Mouse (Mus musculus): ENCODE measurements around the gene Mknk2. TPM values are rescaled to one million over a fixed set of nuclear protein-coding genes. Genes with fewer than 3 reads are reported as not detected.

Mknk2 gene
- polyA plus RNA-seq, 1 experiment: 606 TPM

DNA sequence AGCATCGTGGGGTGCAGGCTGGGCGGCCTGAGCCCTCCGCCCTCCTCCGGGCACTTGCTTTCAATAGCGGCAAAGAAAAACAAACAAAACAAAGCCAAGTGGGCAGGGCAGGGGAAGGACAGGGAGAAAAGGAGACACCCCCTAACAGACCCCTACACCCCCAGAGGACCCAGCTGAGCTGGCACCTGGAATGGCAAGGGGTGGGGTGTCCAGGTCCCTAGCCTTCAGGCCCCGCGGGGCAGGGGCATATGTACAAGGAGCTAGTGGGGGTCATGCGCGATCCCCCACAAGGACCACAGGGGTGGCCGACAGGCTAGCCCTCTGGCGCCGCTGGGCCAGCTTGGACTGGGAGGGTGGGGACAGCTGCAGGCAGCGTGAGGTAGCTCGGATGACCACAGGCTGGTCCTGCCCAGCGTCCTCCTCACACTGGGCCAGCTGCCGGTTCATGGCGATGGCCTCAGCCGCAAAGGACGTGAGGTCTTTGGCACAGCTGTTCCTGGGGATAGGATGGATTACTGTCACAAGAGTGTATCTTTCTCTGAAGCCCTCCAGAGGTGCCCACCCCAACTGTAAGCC, 11.0 kb downstream of the Mknk2 start:
- H3K27me3 ChIP-seq (ENCODE audit: control insufficient read depth, insufficient read depth, low read length): no peaks in the 10 kb centered on the region
- no peak overlapping the region for H3K27ac ChIP-seq (ENCODE audit: control insufficient read depth, insufficient read depth, low read length)
- DNase-seq: no peak
- H3K4me3 ChIP-seq (ENCODE audit: control insufficient read depth, insufficient read depth, low read length): no peak overlapping the region
- H3K4me1 ChIP-seq (replicated peaks; ENCODE audit: control insufficient read depth, insufficient read depth, low read length): peaks cover 49% of the 10 kb centered on the region
- TF ChIP-seq POLR2A (IDR thresholded peaks at IDR 0.05; ENCODE audit: control insufficient read depth, extremely low read depth, insufficient read depth, low read length, poor library complexity) (no peak), CTCF (IDR thresholded peaks at IDR 0.05; ENCODE audit: borderline replicate concordance, control insufficient read depth, extremely low read depth, insufficient read depth, low read length, poor library complexity) (no peak)
- peaks cover 66% of the 10 kb centered on the region for H3K36me3 ChIP-seq (ENCODE audit: control insufficient read depth, insufficient read depth, low read length)
- 97% methylated on average over 19 of the region's 19 CpGs for WGBS

DNA sequence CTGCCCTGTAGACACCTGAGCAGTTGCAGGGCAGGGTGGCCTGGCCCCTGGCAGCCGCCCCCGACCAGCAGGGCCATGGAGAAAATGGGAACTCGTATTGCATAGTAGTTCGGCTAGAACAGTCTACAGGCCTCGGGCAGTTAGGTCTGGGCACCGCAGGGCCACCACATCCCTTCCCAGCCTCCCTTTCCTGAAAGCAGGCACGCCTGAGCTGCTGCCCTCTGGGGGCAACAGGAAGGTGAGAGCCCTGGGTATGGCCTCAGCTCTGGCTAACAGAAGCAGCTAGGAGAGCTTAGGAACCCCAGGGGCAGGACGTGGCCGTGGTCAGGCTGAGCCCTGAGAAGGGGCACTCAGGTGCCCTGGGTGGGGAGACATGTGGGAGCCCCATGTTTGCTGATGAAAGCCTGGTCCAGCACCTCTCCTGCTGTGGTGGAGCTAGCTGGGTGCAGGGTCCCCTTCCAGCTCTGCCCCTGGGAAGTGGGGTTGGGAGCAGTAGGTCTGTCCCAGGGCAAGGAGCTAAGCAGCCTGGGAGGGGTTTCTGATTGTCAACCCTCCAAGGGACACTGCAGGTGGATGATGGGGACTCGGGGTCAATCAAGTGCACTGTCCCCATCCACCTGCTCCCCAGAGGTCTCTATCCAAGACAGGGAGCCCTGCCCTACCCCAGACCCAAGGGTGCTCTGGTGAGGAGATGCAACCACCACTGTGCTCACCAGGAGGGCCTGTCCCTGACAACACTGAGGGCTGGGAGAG, 11.8 kb downstream of the Mknk2 start:
- 57% methylated on average over 10 of the region's 10 CpGs for WGBS
- peaks cover 42% of the 10 kb centered on the region for H3K4me1 ChIP-seq (replicated peaks; ENCODE audit: control insufficient read depth, insufficient read depth, low read length)
- TF ChIP-seq CTCF (IDR thresholded peaks at IDR 0.05; ENCODE audit: borderline replicate concordance, control insufficient read depth, extremely low read depth, insufficient read depth, low read length, poor library complexity): no peak
- TF ChIP-seq POLR2A (IDR thresholded peaks at IDR 0.05; ENCODE audit: control insufficient read depth, extremely low read depth, insufficient read depth, low read length, poor library complexity): no peak

DNA sequence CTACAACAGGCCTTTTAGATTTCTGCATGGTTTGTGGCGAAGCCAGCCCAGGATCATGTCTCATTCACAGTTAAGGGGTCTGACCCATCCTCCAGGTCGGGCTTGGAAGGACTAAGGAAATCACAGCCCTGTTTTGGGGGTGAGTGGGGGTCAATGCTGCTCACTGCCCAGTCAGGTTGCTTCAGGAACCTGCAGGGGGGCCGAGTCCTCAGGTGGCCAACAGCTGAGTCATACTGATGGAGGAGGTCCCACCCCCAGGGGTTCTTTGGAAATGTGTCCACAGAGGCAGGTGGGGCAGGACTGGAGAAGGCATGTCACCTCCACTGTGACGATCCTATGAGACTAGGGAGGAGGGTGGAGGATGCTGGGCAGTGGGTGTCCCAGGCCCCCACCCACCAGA, 12.5 kb downstream of the Mknk2 start:
- Histone ChIP-seq H3K4me1 (replicated peaks; ENCODE audit: control insufficient read depth, insufficient read depth, low read length) (peaks cover 39% of the 10 kb centered on the region), H3K27ac (ENCODE audit: control insufficient read depth, insufficient read depth, low read length) (peak overlapping the region; percentile 16; the same call in 1 of the 2 replicates), H3K4me3 (ENCODE audit: control insufficient read depth, insufficient read depth, low read length) (no peak overlapping the region), H3K36me3 (ENCODE audit: control insufficient read depth, insufficient read depth, low read length) (peaks cover 51% of the 10 kb centered on the region), H3K27me3 (ENCODE audit: control insufficient read depth, insufficient read depth, low read length) (no peaks in the 10 kb centered on the region)
- WGBS: 63% methylated on average over 4 of the region's 4 CpGs
- no peak for DNase-seq
- TF ChIP-seq CTCF (IDR thresholded peaks at IDR 0.05; ENCODE audit: borderline replicate concordance, control insufficient read depth, extremely low read depth, insufficient read depth, low read length, poor library complexity) (no peak), POLR2A (IDR thresholded peaks at IDR 0.05; ENCODE audit: control insufficient read depth, extremely low read depth, insufficient read depth, low read length, poor library complexity) (no peak)

More for the DNA sequence above, 11.8 kb downstream of the Mknk2 start:
- H3K36me3 ChIP-seq (ENCODE audit: control insufficient read depth, insufficient read depth, low read length): peaks cover 58% of the 10 kb centered on the region
- no peak overlapping the region for H3K27ac ChIP-seq (ENCODE audit: control insufficient read depth, insufficient read depth, low read length)
- no peaks in the 10 kb centered on the region for H3K27me3 ChIP-seq (ENCODE audit: control insufficient read depth, insufficient read depth, low read length)
- no peak for DNase-seq
- H3K4me3 ChIP-seq (ENCODE audit: control insufficient read depth, insufficient read depth, low read length): no peak overlapping the region

DNA sequence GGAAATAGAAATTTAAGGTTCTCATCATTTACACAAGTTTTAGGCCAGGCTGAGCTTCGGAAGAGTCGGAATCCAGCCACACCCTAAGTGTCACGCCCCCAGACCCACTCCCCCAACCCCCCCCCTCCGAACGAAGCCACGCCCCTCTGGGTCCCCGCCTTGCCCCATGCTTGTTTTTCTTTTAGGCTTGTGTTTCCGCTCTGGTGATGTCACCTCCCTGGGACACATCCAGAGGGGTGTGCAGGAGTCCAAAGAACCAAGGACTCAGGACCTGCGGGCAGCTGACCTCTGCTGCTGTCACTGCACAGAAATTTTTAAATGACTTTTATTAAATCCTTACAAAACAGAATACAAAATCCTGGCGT, 12.9 kb downstream of the Mknk2 start:
- 28% methylated on average over 10 of the region's 10 CpGs for WGBS
- no peaks in the 10 kb centered on the region for H3K27me3 ChIP-seq (ENCODE audit: control insufficient read depth, insufficient read depth, low read length)
- no peak overlapping the region for H3K4me3 ChIP-seq (ENCODE audit: control insufficient read depth, insufficient read depth, low read length)
- peaks cover 39% of the 10 kb centered on the region for H3K4me1 ChIP-seq (replicated peaks; ENCODE audit: control insufficient read depth, insufficient read depth, low read length)
- DNase-seq: no peak
- no peak for TF ChIP-seq CTCF (IDR thresholded peaks at IDR 0.05; ENCODE audit: borderline replicate concordance, control insufficient read depth, extremely low read depth, insufficient read depth, low read length, poor library complexity)
- H3K36me3 ChIP-seq (ENCODE audit: control insufficient read depth, insufficient read depth, low read length): peaks cover 47% of the 10 kb centered on the region
- peak overlapping the region; percentile 63 for H3K27ac ChIP-seq (ENCODE audit: control insufficient read depth, insufficient read depth, low read length)

DNA sequence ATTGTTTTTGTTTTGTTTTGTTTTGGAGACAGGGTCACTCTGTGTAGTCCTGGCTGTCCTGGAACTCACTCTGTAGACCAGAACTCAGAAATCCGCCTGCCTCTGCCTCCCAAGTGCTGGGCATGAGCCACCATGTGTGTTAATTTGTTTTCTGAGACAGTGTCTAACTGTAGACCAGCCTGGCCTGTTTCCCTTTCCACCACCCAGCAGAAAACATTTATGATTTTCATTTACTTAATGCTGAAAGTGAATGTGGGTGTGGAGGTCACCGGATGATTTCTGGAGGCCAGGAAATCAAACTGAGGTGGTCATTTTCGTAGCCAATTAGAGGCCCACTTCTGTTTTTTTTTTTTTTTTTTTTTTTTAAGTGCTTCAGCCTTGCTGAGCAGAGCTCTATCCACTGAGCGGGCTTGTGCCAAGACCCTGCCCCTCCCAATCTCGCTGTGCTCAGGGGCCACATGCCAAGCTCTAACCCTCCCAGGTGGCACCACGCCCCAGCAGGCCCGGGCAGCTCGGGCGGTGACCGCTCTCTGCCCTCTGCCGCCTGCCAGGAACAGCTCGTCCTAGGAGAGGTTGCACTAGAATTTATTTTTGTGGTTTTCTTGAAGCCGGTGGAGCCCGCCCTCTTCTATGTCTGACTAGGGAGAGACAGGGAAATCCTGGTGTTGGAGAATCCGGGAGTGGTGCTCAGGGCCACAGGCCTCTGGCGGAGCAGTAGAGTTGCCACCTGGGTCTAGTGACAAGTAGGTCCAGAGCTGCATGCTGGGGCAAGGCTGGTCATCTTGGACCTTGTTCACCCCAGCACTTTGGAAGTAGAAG, 13.5 kb downstream of the Mknk2 start:
- Histone ChIP-seq H3K27ac (ENCODE audit: control insufficient read depth, insufficient read depth, low read length) (peak overlapping the region; percentile 63), H3K4me1 (replicated peaks; ENCODE audit: control insufficient read depth, insufficient read depth, low read length) (peaks cover 39% of the 10 kb centered on the region), H3K4me3 (ENCODE audit: control insufficient read depth, insufficient read depth, low read length) (no peak overlapping the region), H3K27me3 (ENCODE audit: control insufficient read depth, insufficient read depth, low read length) (no peaks in the 10 kb centered on the region), H3K36me3 (ENCODE audit: control insufficient read depth, insufficient read depth, low read length) (peaks cover 41% of the 10 kb centered on the region)
- no peak for DNase-seq
- TF ChIP-seq CTCF (IDR thresholded peaks at IDR 0.05; ENCODE audit: borderline replicate concordance, control insufficient read depth, extremely low read depth, insufficient read depth, low read length, poor library complexity): no peak
- no peak for TF ChIP-seq POLR2A (IDR thresholded peaks at IDR 0.05; ENCODE audit: control insufficient read depth, extremely low read depth, insufficient read depth, low read length, poor library complexity)
- 12% methylated on average over 16 of the region's 16 CpGs for WGBS

DNA sequence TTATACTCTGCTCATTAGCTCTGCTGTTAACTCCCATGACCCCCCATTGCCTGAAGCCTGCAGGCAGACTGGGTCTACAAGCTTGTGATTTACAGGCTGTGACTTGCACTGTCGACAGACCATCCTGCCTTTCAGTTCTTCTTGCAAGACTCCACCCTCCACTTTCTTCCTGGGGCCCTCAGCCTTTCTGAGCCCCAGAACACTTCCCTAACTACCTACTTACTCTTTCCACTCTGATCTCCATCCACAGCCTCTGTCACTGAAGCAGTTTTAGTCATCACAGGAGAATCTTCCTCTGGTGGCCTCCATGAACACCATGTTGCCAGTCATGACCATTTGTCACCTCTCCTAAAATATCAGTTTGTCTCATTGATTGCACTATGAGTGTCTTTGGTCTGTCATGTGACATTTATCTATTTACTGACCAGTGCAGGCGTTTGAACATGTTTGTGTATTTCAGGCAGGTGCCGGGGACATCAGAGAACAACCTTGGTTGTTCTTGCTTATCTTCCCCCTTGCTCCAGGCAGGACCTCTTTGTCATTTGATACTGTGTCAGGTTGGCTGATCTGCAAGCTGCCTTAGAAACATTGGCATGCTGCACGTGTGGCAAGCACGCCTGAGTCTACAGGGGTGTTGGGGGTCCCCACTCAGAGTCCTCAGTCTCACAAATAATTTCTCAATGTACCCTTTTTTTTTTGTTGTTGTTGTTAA, 14.3 kb downstream of the Mknk2 start:
- WGBS: 44% methylated on average over 5 of the region's 5 CpGs
- Histone ChIP-seq H3K36me3 (ENCODE audit: control insufficient read depth, insufficient read depth, low read length) (peaks cover 33% of the 10 kb centered on the region), H3K27ac (ENCODE audit: control insufficient read depth, insufficient read depth, low read length) (peak overlapping the region; percentile 63), H3K27me3 (ENCODE audit: control insufficient read depth, insufficient read depth, low read length) (no peaks in the 10 kb centered on the region), H3K4me1 (replicated peaks; ENCODE audit: control insufficient read depth, insufficient read depth, low read length) (peaks cover 44% of the 10 kb centered on the region), H3K4me3 (ENCODE audit: control insufficient read depth, insufficient read depth, low read length) (no peak overlapping the region)
- TF ChIP-seq POLR2A (IDR thresholded peaks at IDR 0.05; ENCODE audit: control insufficient read depth, extremely low read depth, insufficient read depth, low read length, poor library complexity) (no peak), CTCF (IDR thresholded peaks at IDR 0.05; ENCODE audit: borderline replicate concordance, control insufficient read depth, extremely low read depth, insufficient read depth, low read length, poor library complexity) (no peak)
- DNase-seq: no peak
